Mouse (Mus musculus): ENCODE data around the gene Nr2c2. TPM values are rescaled to one million over a fixed set of nuclear protein-coding genes. Genes with fewer than 3 reads are reported as not detected.
A peak's percentile ranks its signal among the peaks of the same experiment; 100 is the strongest.
"Not testable (repeated sequence)": the region's sequence is repeated elsewhere in the genome, so short reads cannot be mapped to it uniquely, and the experiment has no call there.

The Nr2c2 gene
- total RNA-seq (2021), result 10 to 100 TPM; 84.3 to 90.7 TPM

GRCm38 (mm10) chr6:92091130-92091591 is at the start of gene Nr2c2:
Gene Nr2c2 (plus strand): TSS chr6:92091390.
- DNase-seq (ENCODE audit: extremely low spot score in 1 of 2, low spot score in 1 of 2), result peak; percentile 72 to 86

- DNase-seq (ENCODE audit: extremely low spot score in 1 of 2, low spot score in 1 of 2), result no peak
Measured at GRCm38 (mm10) chr6:92042055-92042454, 49.1 kb upstream of the Nr2c2 start.

GRCm38 (mm10) chr6:92042850-92043249 is 48.3 kb upstream of the Nr2c2 start:
- no peak for DNase-seq (ENCODE audit: extremely low spot score in 1 of 2, low spot score in 1 of 2)

GRCm38 (mm10) chr6:92057768-92058167 is 33.4 kb upstream of the Nr2c2 start:
- DNase-seq (ENCODE audit: extremely low spot score in 1 of 2, low spot score in 1 of 2), result no peak

GRCm38 (mm10) chr6:92061725-92062124 is 29.5 kb upstream of the Nr2c2 start:
- no peak for DNase-seq (ENCODE audit: extremely low spot score in 1 of 2, low spot score in 1 of 2)

- DNase-seq (ENCODE audit: extremely low spot score in 1 of 2, low spot score in 1 of 2), result no peak
Measured at GRCm38 (mm10) chr6:92063452-92063851, 27.7 kb upstream of the Nr2c2 start.

- no peak for DNase-seq (ENCODE audit: extremely low spot score in 1 of 2, low spot score in 1 of 2)
Measured at GRCm38 (mm10) chr6:92064101-92064500, 27.1 kb upstream of the Nr2c2 start.

GRCm38 (mm10) chr6:92065721-92066496 is 25.3 kb upstream of the Nr2c2 start:
- peak; percentile 31 to 61 for DNase-seq (ENCODE audit: extremely low spot score in 1 of 2, low spot score in 1 of 2)

- peak; percentile 75 to 80 for DNase-seq (ENCODE audit: extremely low spot score in 1 of 2, low spot score in 1 of 2)
Measured at GRCm38 (mm10) chr6:92067146-92067790, 23.9 kb upstream of the Nr2c2 start.

- no peak for DNase-seq (ENCODE audit: extremely low spot score in 1 of 2, low spot score in 1 of 2)
Measured at GRCm38 (mm10) chr6:92071121-92071839, 19.9 kb upstream of the Nr2c2 start.

GRCm38 (mm10) chr6:92080730-92081129 is 10.5 kb upstream of the Nr2c2 start:
- no peak for DNase-seq (ENCODE audit: extremely low spot score in 1 of 2, low spot score in 1 of 2)

- no peak for DNase-seq (ENCODE audit: extremely low spot score in 1 of 2, low spot score in 1 of 2)
Measured at GRCm38 (mm10) chr6:92082756-92083155, 8.4 kb upstream of the Nr2c2 start.

- no peak for DNase-seq (ENCODE audit: extremely low spot score in 1 of 2, low spot score in 1 of 2)
Measured at GRCm38 (mm10) chr6:92084932-92085331, 6.3 kb upstream of the Nr2c2 start.

GRCm38 (mm10) chr6:92089141-92089540 is 2.0 kb upstream of the Nr2c2 start:
- not testable (repeated sequence) for DNase-seq (ENCODE audit: extremely low spot score in 1 of 2, low spot score in 1 of 2)

- no peak for DNase-seq (ENCODE audit: extremely low spot score in 1 of 2, low spot score in 1 of 2)
Measured at GRCm38 (mm10) chr6:92089982-92090381, 1.2 kb upstream of the Nr2c2 start.

GRCm38 (mm10) chr6:92090497-92090896 is 693 bp upstream of the Nr2c2 start:
- DNase-seq (ENCODE audit: extremely low spot score in 1 of 2, low spot score in 1 of 2), result no peak

- DNase-seq (ENCODE audit: extremely low spot score in 1 of 2, low spot score in 1 of 2), result peak; percentile 100
Measured at GRCm38 (mm10) chr6:92091767-92092489, 738 bp downstream of the Nr2c2 start.

GRCm38 (mm10) chr6:92092737-92093136 is 1.5 kb downstream of the Nr2c2 start:
- DNase-seq (ENCODE audit: extremely low spot score in 1 of 2, low spot score in 1 of 2), result no peak

- no peak for DNase-seq (ENCODE audit: extremely low spot score in 1 of 2, low spot score in 1 of 2)
Measured at GRCm38 (mm10) chr6:92093869-92094268, 2.7 kb downstream of the Nr2c2 start.

- DNase-seq (ENCODE audit: extremely low spot score in 1 of 2, low spot score in 1 of 2), result no peak
Measured at GRCm38 (mm10) chr6:92100679-92101360, 9.6 kb downstream of the Nr2c2 start.
